Mouse (Mus musculus) MEL (cell line): ENCODE data around the gene Trim8.

Experiments used
- CTCF ChIP-seq, 3 experiments: IDR thresholded peaks in 2 of 3; conservative IDR thresholded peaks in 1 of 3; 2 replicates each; pipeline ENCODE4 v1.5.1; 2011 to 2012; ENCODE audit warnings: low read length in 3 of 3, low read depth in 2 of 3, mild to moderate bottlenecking in 2 of 3, improper control_type of control experiment in 1 of 3, inconsistent platforms in 1 of 3, mixed read lengths in 1 of 3, moderate library complexity in 1 of 3; ENCODE audit not compliant: control insufficient read depth in 1 of 3, insufficient read depth in 1 of 3, poor library complexity in 1 of 3, severe bottlenecking in 1 of 3
- EP300 ChIP-seq, 2 experiments: IDR thresholded peaks; 2 replicates each; pipeline ENCODE4 v1.6.1; 2011; ENCODE audit warnings: improper control_type of control experiment in 2 of 2, low read length in 2 of 2, low read depth in 1 of 2, mild to moderate bottlenecking in 1 of 2
- GATA1 ChIP-seq: IDR thresholded peaks from 2 replicates; pipeline ENCODE4 v1.6.1; 2011; ENCODE audit warnings: low read depth, low read length, improper control_type of control experiment
- JUND ChIP-seq: IDR thresholded peaks from 2 replicates; pipeline ENCODE4 v1.6.1; 2011; ENCODE audit warnings: low read depth, mild to moderate bottlenecking, improper control_type of control experiment, low read length
- MAX ChIP-seq: IDR thresholded peaks from 2 replicates; pipeline ENCODE4 v1.6.1; 2011; ENCODE audit warnings: low read length, improper control_type of control experiment
- MYB ChIP-seq: IDR thresholded peaks from 2 replicates; pipeline ENCODE4 v1.6.1; 2011; ENCODE audit warnings: mild to moderate bottlenecking, low read depth, low read length, improper control_type of control experiment
- NRF1 ChIP-seq: IDR thresholded peaks from 2 replicates; pipeline ENCODE4 v1.6.1; 2014; ENCODE audit warnings: low read depth, mild to moderate bottlenecking, inconsistent platforms, low read length, improper control_type of control experiment, moderate library complexity; ENCODE audit not compliant: poor library complexity, insufficient read depth, severe bottlenecking
- POLR2AphosphoS2 ChIP-seq: IDR thresholded peaks from 2 replicates; pipeline ENCODE4 v1.6.1; 2011; ENCODE audit warnings: low read length, improper control_type of control experiment
- UBTF ChIP-seq: IDR thresholded peaks from 2 replicates; pipeline ENCODE4 v1.6.1; 2012; ENCODE audit warnings: low read depth, mild to moderate bottlenecking, inconsistent platforms, low read length, improper control_type of control experiment, moderate library complexity, borderline replicate concordance; ENCODE audit not compliant: insufficient read depth

DNA sequence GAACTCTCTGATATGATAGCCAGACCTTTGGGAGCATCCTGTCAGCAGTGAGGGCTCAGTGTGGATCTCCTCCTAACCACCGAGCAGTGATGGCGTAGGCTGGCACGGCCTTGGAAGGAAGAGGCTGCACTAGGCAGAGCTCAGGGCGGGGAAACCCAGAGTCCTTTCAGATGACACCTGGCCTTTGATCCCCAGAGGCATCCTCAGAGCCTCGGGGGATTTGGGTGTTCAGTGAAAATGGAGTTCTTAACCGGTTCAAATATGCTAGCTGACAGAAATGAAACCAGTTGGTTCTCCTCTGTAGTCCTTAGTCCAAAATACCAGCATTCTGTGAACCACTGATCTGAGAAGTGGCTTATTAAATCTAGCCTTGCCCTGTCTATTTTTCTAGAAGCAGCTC lies 35.3 kb upstream of the Trim8 start:
- TF ChIP-seq NRF1 (no peak), JUND (no peak), EP300 (IDR thresholded peaks at IDR 0.05; ENCODE audit: low read depth in 1 of 2, low read length in 2 of 2) (no peak), UBTF (no peak), MYB (no peak), POLR2AphosphoS2 (no peak), CTCF (IDR thresholded peaks at IDR 0.05 in 2 of 3, conservative IDR thresholded peaks at IDR 0.05 in 1 of 3; ENCODE audit: control insufficient read depth in 1 of 3, insufficient read depth in 1 of 3, low read depth in 2 of 3, low read length in 3 of 3, poor library complexity in 1 of 3, severe bottlenecking in 1 of 3) (no peak), MAX (no peak), GATA1 (no peak)
